Mouse (Mus musculus) thymus, postnatal 10 days (tissue): ENCODE data around the gene Jak2.
A peak's percentile ranks its signal among the peaks of the same experiment; 100 is the strongest.

Source experiments
- DNase-seq, 2 experiments: peaks; one replicate each; pipeline ENCODE4 v3.0.0; 2021; ENCODE audit warnings: low spot score in 2 of 2

Gene Jak2

GRCm38 (mm10) chr19:29251191-29251957, at the start of gene Jak2:
Jak2 (plus strand) TSS chr19:29251828.
- DNase-seq, result peak; percentile 85 to 92

DNA sequence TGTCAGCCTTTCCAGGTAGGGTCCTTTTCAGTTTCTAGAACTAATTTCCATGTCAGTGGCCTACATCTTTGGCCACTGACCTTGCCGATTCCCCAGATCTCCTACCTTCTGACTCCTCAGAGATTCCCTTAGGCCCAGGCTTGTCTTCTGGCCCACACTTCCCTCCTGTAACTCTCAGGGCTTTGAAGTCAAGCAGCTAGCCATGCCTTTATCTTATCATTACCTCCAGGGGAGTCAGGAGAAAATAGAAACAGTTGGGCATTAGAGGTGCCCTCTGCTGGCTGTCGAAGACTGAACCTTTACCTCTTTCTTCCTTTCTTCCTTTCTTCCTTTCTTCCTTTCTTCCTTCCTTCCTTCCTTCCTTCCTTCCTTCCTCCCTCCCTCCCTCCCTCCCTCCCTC, 48.3 kb upstream of the Jak2 start:
- no peak for DNase-seq

DNA sequence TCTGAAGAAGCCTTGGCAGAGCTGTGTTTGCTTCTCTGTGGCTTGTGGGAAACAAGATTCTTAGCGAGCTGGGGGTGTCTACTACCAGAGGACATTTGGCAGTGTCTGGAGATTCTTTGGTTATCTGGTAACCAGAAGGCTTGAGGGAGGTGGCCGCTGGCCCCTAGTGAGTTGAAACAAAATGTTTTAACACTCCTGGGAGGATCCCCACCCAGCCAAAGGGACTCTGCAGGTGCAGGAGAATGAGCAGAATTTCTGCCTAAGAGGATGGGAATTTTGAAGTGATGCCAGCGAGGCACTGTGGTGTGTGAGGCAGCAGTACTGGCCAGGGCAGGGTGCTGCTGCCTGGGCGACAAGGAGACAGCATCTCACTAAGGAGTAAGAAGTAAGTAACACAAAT, 47.0 kb upstream of the Jak2 start:
- no peak for DNase-seq

- DNase-seq, result no peak
Measured at GRCm38 (mm10) chr19:29205267-29205666, 46.4 kb upstream of the Jak2 start.

DNA sequence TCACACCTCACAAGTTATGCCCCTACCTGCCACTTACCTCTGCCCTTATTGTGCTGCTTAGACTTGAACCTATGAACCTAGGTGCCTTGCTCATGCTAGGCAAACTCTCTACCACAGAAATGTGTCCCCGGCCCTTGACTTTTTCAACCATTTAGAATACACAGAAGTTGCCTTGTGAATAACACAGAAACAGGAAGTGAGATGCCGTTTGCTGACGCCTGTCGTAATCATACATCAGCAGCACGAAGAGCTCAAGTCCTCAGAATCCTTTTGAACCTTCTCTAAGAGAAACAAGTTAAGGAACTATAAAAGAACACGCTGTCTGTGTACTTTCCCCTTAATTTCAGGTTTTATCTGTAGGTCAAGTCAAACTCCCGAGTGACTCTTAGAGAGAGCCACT, 41.7 kb upstream of the Jak2 start:
- no peak for DNase-seq

DNA sequence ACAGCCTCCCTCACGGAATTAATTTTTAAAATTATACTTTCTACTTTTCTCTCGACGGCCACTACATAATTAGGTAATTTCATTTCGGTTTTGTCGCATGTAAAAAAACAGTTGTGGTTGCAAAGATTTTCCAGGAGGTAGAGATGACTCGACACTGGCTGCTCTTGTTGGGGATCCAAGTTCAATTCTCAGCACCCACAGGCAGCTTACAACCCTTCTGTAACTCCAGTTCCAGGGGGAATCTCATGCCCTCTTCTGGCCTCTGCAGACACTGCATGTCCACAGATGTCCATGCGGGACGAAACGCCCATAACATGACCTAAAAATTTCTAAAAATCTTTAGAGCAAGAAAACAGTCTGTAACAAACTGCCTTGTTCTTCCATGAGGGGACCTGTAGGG, 41.3 kb upstream of the Jak2 start:
- no peak for DNase-seq

GRCm38 (mm10) chr19:29215811-29216509, 35.7 kb upstream of the Jak2 start:
- DNase-seq, result no peak

GRCm38 (mm10) chr19:29221867-29222266, 29.8 kb upstream of the Jak2 start:
- no peak for DNase-seq

DNA sequence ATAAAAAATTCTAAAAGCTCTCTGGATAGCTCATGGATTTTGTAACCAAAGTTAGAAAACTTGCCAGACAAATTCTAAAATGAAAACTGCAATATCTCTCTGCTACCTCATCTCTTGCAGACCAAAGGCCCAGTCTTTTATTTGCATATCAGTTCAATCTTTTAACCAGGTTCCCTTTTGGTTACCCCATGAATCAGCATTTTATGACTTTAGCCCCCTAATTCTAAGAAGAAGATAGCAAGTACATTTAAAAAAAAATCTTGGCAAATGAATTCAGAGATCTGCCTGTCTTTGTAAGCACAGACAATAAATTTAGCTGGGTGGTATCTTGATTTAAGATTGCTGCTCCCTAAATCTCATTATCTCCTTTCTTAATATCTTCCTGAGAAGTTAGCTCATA, 26.7 kb upstream of the Jak2 start:
- no peak for DNase-seq

- DNase-seq, result no peak
Measured at GRCm38 (mm10) chr19:29226996-29227395, 24.6 kb upstream of the Jak2 start.

- DNase-seq, result peak in 1 of 2 experiments; percentile 15
Measured at GRCm38 (mm10) chr19:29227941-29228590, 23.6 kb upstream of the Jak2 start.

DNA sequence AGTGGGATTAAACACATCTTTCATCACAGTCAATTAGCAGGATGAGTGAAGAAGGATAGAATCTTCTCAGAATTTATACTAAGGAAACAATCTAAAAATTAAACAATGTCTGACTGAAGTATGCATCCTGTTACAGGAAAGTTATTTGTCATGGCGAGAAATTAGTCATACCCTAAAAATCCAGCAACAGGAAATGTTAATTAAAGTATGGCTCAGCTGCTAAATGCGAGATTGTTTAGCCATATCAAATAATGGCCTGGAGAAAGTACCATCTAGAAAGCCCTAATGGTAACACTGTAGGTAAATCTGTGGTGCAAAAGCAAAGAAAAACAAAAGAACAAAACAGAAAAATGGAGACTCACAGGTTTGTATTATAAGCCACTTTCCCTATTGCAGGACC, 22.6 kb upstream of the Jak2 start:
- no peak for DNase-seq

DNA sequence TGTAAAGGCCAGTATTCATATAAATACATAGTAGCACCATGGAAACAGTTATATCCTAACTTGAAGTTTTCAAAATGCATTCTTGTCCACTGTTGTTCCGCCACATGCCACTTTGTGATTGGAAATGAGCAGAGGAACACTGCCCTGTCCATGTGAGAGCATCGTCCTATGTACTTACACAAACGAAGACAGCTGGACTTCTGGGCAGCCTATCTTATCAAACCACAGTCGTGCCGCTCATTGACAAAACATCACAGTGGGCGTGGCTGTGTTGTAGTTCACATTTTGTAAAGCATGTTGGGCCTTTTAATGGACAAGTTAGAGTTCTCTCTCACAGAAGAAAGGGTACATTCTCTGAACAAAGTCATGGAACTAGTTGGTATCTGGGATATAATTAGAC, 18.9 kb upstream of the Jak2 start:
- no peak for DNase-seq

DNA sequence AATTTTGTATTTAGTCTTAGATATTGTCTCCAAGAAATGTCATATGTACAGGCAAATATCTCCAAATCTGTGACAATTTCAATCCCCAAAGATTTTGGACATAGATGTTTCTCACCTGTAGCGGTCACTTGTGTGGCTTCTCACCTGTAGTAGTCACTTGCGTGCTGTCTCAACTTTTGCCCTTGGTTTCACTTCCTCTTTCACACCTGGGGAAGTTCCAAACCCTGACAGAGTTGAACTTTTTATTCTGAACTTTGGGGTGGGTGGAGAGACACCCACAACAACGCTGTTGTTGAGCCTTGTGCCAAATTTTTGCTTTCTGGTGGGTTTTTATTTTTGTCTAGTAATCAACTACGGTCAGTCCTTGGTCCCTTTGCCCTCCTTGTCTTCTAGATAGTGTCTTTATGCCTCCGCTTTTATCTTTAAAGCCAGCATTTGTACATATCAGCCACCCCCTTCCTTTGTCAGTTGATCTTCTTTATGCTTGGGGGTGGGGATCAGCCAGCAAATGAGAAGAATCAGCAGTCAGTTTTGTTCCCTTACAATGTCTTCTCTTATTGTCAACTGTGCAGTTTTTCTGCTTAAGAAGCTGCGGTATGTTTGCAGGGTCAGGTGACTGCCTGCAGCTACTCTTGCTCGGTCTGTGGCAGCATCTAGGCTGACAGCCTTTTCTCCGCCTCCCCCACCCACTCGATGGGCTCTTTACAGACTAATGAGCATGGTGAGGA, 14.8 kb upstream of the Jak2 start:
- peak in 1 of 2 experiments; percentile 34 for DNase-seq

DNA sequence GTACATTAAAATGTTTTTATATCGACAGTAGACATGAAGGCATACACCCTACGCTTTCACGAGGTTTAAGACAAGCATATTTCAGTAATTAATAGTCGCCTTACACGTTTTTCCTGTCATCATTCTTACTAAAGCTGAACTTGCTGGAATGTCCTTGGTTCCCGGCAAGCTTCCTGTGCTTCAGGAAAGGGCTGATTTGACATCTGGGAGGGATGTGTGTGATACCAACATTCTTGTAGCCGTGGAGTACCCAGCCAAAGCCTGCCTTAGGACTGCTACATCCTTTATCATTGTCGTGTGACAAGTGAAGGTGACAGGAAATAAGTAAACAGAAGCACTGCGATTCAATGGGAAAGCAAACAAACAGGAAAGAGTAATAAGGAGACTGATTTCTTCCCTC, 13.5 kb upstream of the Jak2 start:
- DNase-seq, result no peak

- DNase-seq, result no peak
Measured at GRCm38 (mm10) chr19:29239513-29240235, 12.0 kb upstream of the Jak2 start.

DNA sequence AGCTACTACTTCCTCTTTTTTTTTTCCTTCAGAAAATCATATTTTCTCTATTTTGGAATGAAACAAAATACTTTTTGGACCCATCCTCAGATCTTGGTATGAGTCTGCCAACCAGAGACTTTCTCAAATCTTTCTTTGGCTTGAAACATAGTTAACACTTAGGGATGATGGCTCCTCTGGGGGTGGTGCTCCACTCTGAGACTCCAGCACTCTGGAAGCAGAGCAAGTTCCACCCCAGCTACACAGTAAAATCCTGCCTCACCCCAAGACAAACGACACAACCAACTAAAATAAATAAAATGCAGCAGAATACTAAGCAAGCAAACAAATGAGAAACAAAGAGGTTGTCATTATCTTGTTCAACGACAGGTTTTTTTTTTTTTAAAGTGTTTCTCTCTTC, 11.0 kb upstream of the Jak2 start:
- DNase-seq, result no peak

- no peak for DNase-seq
Measured at GRCm38 (mm10) chr19:29241581-29241980, 10.0 kb upstream of the Jak2 start.

- no peak for DNase-seq
Measured at GRCm38 (mm10) chr19:29249933-29250332, 1.7 kb upstream of the Jak2 start.

DNA sequence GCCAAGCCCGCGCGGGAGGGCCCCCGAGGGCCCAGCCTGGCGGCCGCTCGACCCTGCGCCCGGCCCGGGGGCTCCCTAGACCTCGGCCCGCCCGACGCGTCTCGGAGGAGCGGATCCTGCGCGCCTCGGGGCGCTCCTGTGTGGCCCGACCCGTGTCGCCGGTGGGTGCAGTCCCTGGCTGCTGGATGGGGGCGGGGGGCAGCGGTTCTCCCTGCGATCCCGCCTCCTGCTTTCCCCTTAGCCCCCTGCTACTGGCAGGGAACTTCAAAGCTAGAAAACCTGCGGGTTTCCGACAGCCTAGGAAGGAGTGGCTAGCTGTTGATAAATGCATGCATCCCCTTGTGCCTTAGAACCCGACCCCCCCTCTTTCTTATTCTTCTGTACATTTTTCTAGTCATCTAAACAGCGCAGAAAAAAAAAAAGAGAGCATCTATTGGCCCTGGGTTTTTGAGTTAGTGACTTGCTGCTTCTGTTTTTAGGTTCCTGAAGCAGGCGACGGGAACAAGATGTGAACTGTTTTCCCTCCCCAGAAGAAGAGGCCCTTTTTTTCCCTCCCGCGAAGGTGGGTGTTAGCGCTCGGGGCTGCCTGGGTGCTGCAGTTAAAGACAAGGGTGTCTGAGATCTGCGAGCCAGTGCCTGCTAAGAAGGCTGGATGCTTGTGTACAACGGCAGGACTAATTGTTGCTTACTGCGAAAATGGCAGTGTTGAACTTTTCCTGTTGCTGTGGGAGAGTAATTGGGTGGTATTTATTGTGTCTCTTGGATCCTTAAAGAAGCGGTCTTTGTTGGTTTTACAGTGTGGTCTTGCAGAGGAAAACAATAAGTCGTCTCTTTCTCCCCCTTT, 552 bp downstream of the Jak2 start:
- DNase-seq, result peak; percentile 47 to 51
